In genomic region chr1:180811596-180812462, GRCm38 (mm10) we compare ENCODE assay signal across 8 mouse cellular contexts. TPM values are rescaled to one million over a fixed set of nuclear protein-coding genes. Genes with fewer than 3 reads are reported as not detected.
DNase-seq lines count a peak whose midpoint lies in the region; ATAC-seq and TF ChIP-seq lines count a peak whose summit lies in the region.

No protein-coding gene starts in this region.

- peak; percentile 24 for DNase-seq in embryo, embryonic 11 days
- DNase-seq in embryo, embryonic 9.5 days (ENCODE audit: extremely low spot score): no peak
- peak; percentile 63 for DNase-seq in 416B (ENCODE audit: low read depth)
- peak; percentile 38 for DNase-seq in lung, embryonic 14.5 days
- no peak for DNase-seq in stomach, postnatal 0 days (ENCODE audit: low spot score)
- DNase-seq in layer of hippocampus, adult 9-10 months (ENCODE audit: low spot score): no peak

- TF ChIP-seq POLR2A in bone marrow macrophage, adult 2 months (IDR thresholded peaks at IDR 0.05; ENCODE audit: borderline replicate concordance, low read depth, low read length): no peak

- ATAC-seq in hindbrain, embryonic 15.5 days (ENCODE audit: low FRiP score, low read depth): no peak
- no peak for ATAC-seq in lung, embryonic 14.5 days (ENCODE audit: insufficient read depth)
- no peak for ATAC-seq in stomach, postnatal 0 days (ENCODE audit: low FRiP score, low TSS enrichment)

- TF ChIP-seq EP300 in stomach, postnatal 0 days (optimal IDR thresholded peaks at IDR 0.05): no peak

- peak; percentile 36 for TF ChIP-seq CTCF in bone marrow macrophage, adult 2 months (IDR thresholded peaks at IDR 0.05; ENCODE audit: low read depth, low read length)
- peak; percentile 72 for TF ChIP-seq CTCF in lung, embryonic 14.5 days (IDR thresholded peaks at IDR 0.05; ENCODE audit: low read depth)
- peak; percentile 73 for TF ChIP-seq CTCF in stomach, postnatal 0 days (IDR thresholded peaks at IDR 0.05; ENCODE audit: low read depth)

- H3K4me2 ChIP-seq in hindbrain, embryonic 15.5 days: peak overlapping the region; percentile 57
- peak overlapping the region; percentile 59 for H3K4me2 ChIP-seq in lung, embryonic 14.5 days
- H3K4me2 ChIP-seq in stomach, postnatal 0 days (replicated peaks; ENCODE audit: low read depth): peak overlapping the region; percentile 48

- H3K36me3 ChIP-seq in hindbrain, embryonic 15.5 days: peaks cover 22% of the 10 kb centered on the region
- H3K36me3 ChIP-seq in lung, embryonic 14.5 days (ENCODE audit: insufficient read depth): peaks cover 40% of the 10 kb centered on the region
- peaks cover 18% of the 10 kb centered on the region for H3K36me3 ChIP-seq in stomach, postnatal 0 days (ENCODE audit: control insufficient read depth, insufficient read depth, low read length)

- H3K4me1 ChIP-seq in bone marrow macrophage, adult 2 months (ENCODE audit: control insufficient read depth, insufficient read depth, low read length): peaks cover 19% of the 10 kb centered on the region
- peaks cover 57% of the 10 kb centered on the region for H3K4me1 ChIP-seq in hindbrain, embryonic 15.5 days (replicated peaks)
- H3K4me1 ChIP-seq in lung, embryonic 14.5 days (ENCODE audit: insufficient read depth): peaks cover 15% of the 10 kb centered on the region; the same call in 1 of the 2 replicates
- no peaks in the 10 kb centered on the region for H3K4me1 ChIP-seq in stomach, postnatal 0 days (replicated peaks; ENCODE audit: control insufficient read depth, insufficient read depth)

- WGBS in hindbrain, embryonic 15.5 days: 2% methylated on average over 27 of the region's 27 CpGs
- 1% methylated on average over 27 of the region's 27 CpGs for WGBS in lung, embryonic 14.5 days
- 2% methylated on average over 27 of the region's 27 CpGs for WGBS in stomach, postnatal 0 days

- H3K4me3 ChIP-seq in bone marrow macrophage, adult 2 months (ENCODE audit: insufficient read depth, low read length): peak overlapping the region; percentile 99
- peak overlapping the region; percentile 96 for H3K4me3 ChIP-seq in hindbrain, embryonic 15.5 days
- H3K4me3 ChIP-seq in lung, embryonic 14.5 days (ENCODE audit: low read depth, low read length): peak overlapping the region; percentile 73
- H3K4me3 ChIP-seq in stomach, postnatal 0 days (ENCODE audit: low read depth, low read length): peak overlapping the region; percentile 78

- H3K27ac ChIP-seq in bone marrow macrophage, adult 2 months (ENCODE audit: insufficient read depth, low read depth, low read length): peak overlapping the region; percentile 96
- H3K27ac ChIP-seq in hindbrain, embryonic 15.5 days (replicated peaks): peak overlapping the region; percentile 100
- peak overlapping the region; percentile 100 for H3K27ac ChIP-seq in lung, embryonic 14.5 days (ENCODE audit: low read depth)
- H3K27ac ChIP-seq in stomach, postnatal 0 days (replicated peaks): peak overlapping the region; percentile 100

- peak overlapping the region; percentile 90 for H3K9ac ChIP-seq in hindbrain, embryonic 15.5 days
- peak overlapping the region; percentile 98 for H3K9ac ChIP-seq in lung, embryonic 14.5 days
- peak overlapping the region; percentile 99 for H3K9ac ChIP-seq in stomach, postnatal 0 days (ENCODE audit: low read length)

- H3K9me3 ChIP-seq in hindbrain, embryonic 15.5 days: no peaks in the 10 kb centered on the region
- no peaks in the 10 kb centered on the region for H3K9me3 ChIP-seq in lung, embryonic 14.5 days (ENCODE audit: low read depth, low read length)
- H3K9me3 ChIP-seq in stomach, postnatal 0 days (ENCODE audit: control insufficient read depth, low read length): no peaks in the 10 kb centered on the region

- H3K27me3 ChIP-seq in hindbrain, embryonic 15.5 days: no peaks in the 10 kb centered on the region
- no peaks in the 10 kb centered on the region for H3K27me3 ChIP-seq in lung, embryonic 14.5 days (ENCODE audit: insufficient read depth, low read length)
- no peaks in the 10 kb centered on the region for H3K27me3 ChIP-seq in stomach, postnatal 0 days (ENCODE audit: control insufficient read depth, insufficient read depth, low read length)

RNA-seq across cellular contexts. Expression of gene H3f3a, which starts 1.9 kb away (rescaled TPM):
- 1,000 and 1,015 TPM in 2 replicates for polyA plus RNA-seq in bone marrow macrophage, adult 2 months (2012; ENCODE audit: insufficient read depth, insufficient read length, missing spikeins)
- polyA plus RNA-seq in hindbrain, embryonic 15.5 days (2015; fragmentation: Nextera tagmentation; extraction: Ambion mirVana): 2,665 and 2,688 TPM in 2 replicates
- polyA plus RNA-seq in lung, embryonic 14.5 days (2014; fragmentation: Nextera tagmentation; extraction: Ambion mirVana): 2,358 and 2,465 TPM in 2 replicates
- 1,633 and 1,693 TPM in 2 replicates for polyA plus RNA-seq in stomach, postnatal 0 days (2015; fragmentation: Nextera tagmentation; extraction: Ambion mirVana)

RNA-seq across cellular contexts. Expression of gene Sde2, which starts 39.1 kb away (rescaled TPM):
- 17.0 and 20.2 TPM in 2 replicates for polyA plus RNA-seq in bone marrow macrophage, adult 2 months (2012; ENCODE audit: insufficient read depth, insufficient read length, missing spikeins)
- polyA plus RNA-seq in hindbrain, embryonic 15.5 days (2015; fragmentation: Nextera tagmentation; extraction: Ambion mirVana): 26.6 and 29.3 TPM in 2 replicates
- polyA plus RNA-seq in lung, embryonic 14.5 days (2014; fragmentation: Nextera tagmentation; extraction: Ambion mirVana): 35.2 and 35.9 TPM in 2 replicates
- 18.8 and 20.0 TPM in 2 replicates for polyA plus RNA-seq in stomach, postnatal 0 days (2015; fragmentation: Nextera tagmentation; extraction: Ambion mirVana)

Comparison
In these comparisons a context has a peak if more than half of its experiments do, and no peak if none do; other contexts are left out.
1. DNase-seq: peak in embryo, embryonic 11 days (single experiment), 416B (single experiment) and lung, embryonic 14.5 days (single experiment); none in embryo, embryonic 9.5 days (single experiment), stomach, postnatal 0 days (single experiment) and layer of hippocampus, adult 9-10 months (single experiment).
2. Peak in every context shown above with its lines, with median percentiles within 50 percentile points of each other: H3K27ac ChIP-seq, H3K4me3 ChIP-seq, CTCF ChIP-seq, H3K4me2 ChIP-seq and H3K9ac ChIP-seq.